Mouse (Mus musculus) liver, embryonic 16.5 days (tissue): ENCODE measurements around the gene Slc39a13. TPM values are rescaled to one million over a fixed set of nuclear protein-coding genes. Genes with fewer than 3 reads are reported as not detected.
A peak's percentile ranks its signal among the peaks of the same experiment; 100 is the strongest.

Source experiments
- ATAC-seq: fragments of 200-750 bp; cut with Nextera tagmentation; 2 replicates; pipeline ENCODE4 v1.8.0; 2017; ENCODE audit warnings: low read depth, mild to moderate bottlenecking, moderate number of reproducible peaks, moderate library complexity
- H3K27ac ChIP-seq: fragments of 300-500 bp; sonication (generic); 2 replicates; pipeline ENCODE4 v1.5.1; 2014; ENCODE audit warnings: mild to moderate bottlenecking, low read length
- H3K27me3 ChIP-seq: fragments of 300-500 bp; sonication (generic); 2 replicates; pipeline ENCODE4 v1.6.1; 2014; ENCODE audit warnings: low read depth, low read length, mixed read lengths; ENCODE audit not compliant: control insufficient read depth, insufficient read depth
- H3K36me3 ChIP-seq: fragments of 300-500 bp; sonication (generic); 2 replicates; pipeline ENCODE4 v1.6.1; 2014; ENCODE audit warnings: mild to moderate bottlenecking; ENCODE audit not compliant: control insufficient read depth, insufficient read depth
- H3K4me1 ChIP-seq: fragments of 300-500 bp; sonication (generic); 2 replicates; pipeline ENCODE4 v1.6.1; 2014; ENCODE audit warnings: low read depth, low read length, mixed read lengths; ENCODE audit not compliant: control insufficient read depth
- H3K4me2 ChIP-seq: fragments of 300-500 bp; sonication (generic); 2 replicates; pipeline ENCODE4 v1.6.1; 2014; ENCODE audit warnings: low read depth, low read length, mixed read lengths
- H3K4me3 ChIP-seq: fragments of 300-500 bp; sonication (generic); 2 replicates; pipeline ENCODE4 v1.5.1; 2014; ENCODE audit warnings: low read depth, mild to moderate bottlenecking, low read length
- H3K9ac ChIP-seq: fragments of 300-500 bp; sonication (generic); 2 replicates; pipeline ENCODE4 v1.6.1; 2014; ENCODE audit warnings: low read depth, low read length
- H3K9me3 ChIP-seq: fragments of 300-500 bp; sonication (generic); replicated peaks from 2 replicates; pipeline ENCODE4 v1.6.1; 2016; ENCODE audit warnings: low read length; ENCODE audit not compliant: control insufficient read depth
- WGBS: fragments of 180-500 bp; shearing (Covaris S2); extraction: QIAGEN DNeasy Blood & Tissue Kit; methylation state at CpG from one replicate; pipeline ENCODE4 v1.1.7; 2014; ENCODE audit not compliant: insufficient replicate concordance; 5-methylcytosine and 5-hydroxymethylcytosine counted together
- polyA plus RNA-seq: library from polyadenylated mRNA; unstranded; fragments of >200 nt; fragmentation: Nextera tagmentation; extraction: Ambion mirVana; gene quantifications from 2 replicates; pipeline ENCODE4 v1.2.1, GENCODE M21; 2015

Gene Slc39a13
- 10.4 and 12.2 TPM in 2 replicates for polyA plus RNA-seq

GRCm38 (mm10) chr2:91070076-91070800 lies at the start of gene Slc39a13:
Slc39a13 (minus strand) TSS chr2:91070417.
- Histone ChIP-seq H3K9ac (peak within 1 kb of the TSS; percentile 79), H3K9me3 (no peaks in the 10 kb centered on the region), H3K4me2 (peak within 1 kb of the TSS; percentile 94), H3K4me1 (peaks cover 24% of the 10 kb centered on the region), H3K4me3 (peak within 1 kb of the TSS; percentile 80), H3K27me3 (no peaks in the 10 kb centered on the region), H3K36me3 (no peaks in the 10 kb centered on the region), H3K27ac (peak within 1 kb of the TSS; percentile 80)
- under 1% methylated on average over 69 of the region's 69 CpGs for WGBS
- peak; percentile 95 for ATAC-seq

GRCm38 (mm10) chr2:91119551-91119950 lies 49.3 kb upstream of the Slc39a13 start:
- Histone ChIP-seq H3K4me1 (peaks cover 3% of the 10 kb centered on the region; the same call in 1 of the 2 replicates), H3K9ac (no peak overlapping the region), H3K27ac (no peak overlapping the region), H3K27me3 (no peaks in the 10 kb centered on the region), H3K4me2 (no peak overlapping the region), H3K9me3 (no peaks in the 10 kb centered on the region), H3K36me3 (no peaks in the 10 kb centered on the region), H3K4me3 (no peak overlapping the region)
- WGBS, result 59% methylated on average over 6 of the region's 6 CpGs
- ATAC-seq, result no peak

- no peaks in the 10 kb centered on the region for H3K36me3 ChIP-seq
- no peak overlapping the region for H3K4me2 ChIP-seq
- H3K9me3 ChIP-seq, result no peaks in the 10 kb centered on the region
- H3K27me3 ChIP-seq, result no peaks in the 10 kb centered on the region
- ATAC-seq, result no peak
- 80% methylated on average over 19 of the region's 19 CpGs for WGBS
- no peak overlapping the region for H3K27ac ChIP-seq
- H3K9ac ChIP-seq, result no peak overlapping the region
- no peak overlapping the region for H3K4me3 ChIP-seq
- H3K4me1 ChIP-seq, result peaks cover 6% of the 10 kb centered on the region
These were observed 48.8 kb upstream of the Slc39a13 start for GRCm38 (mm10) chr2:91119061-91119460.

GRCm38 (mm10) chr2:91118647-91119046 lies 48.4 kb upstream of the Slc39a13 start:
- no peak overlapping the region for H3K27ac ChIP-seq

GRCm38 (mm10) chr2:91117585-91118275 lies 47.5 kb upstream of the Slc39a13 start, which contains the start of gene Mybpc3:
Mybpc3 (plus strand) TSS chr2:91118144.
- no peak within 1 kb of the TSS for H3K4me3 ChIP-seq
- no peaks in the 10 kb centered on the region for H3K27me3 ChIP-seq
- no peak within 1 kb of the TSS for H3K4me2 ChIP-seq
- 61% methylated on average over 11 of the region's 11 CpGs for WGBS
- no peaks in the 10 kb centered on the region for H3K36me3 ChIP-seq
- peaks cover 12% of the 10 kb centered on the region for H3K4me1 ChIP-seq
- no peak for ATAC-seq
- no peak within 1 kb of the TSS for H3K27ac ChIP-seq
- H3K9me3 ChIP-seq, result no peaks in the 10 kb centered on the region
- H3K9ac ChIP-seq, result no peak within 1 kb of the TSS

More at GRCm38 (mm10) chr2:91118647-91119046, 48.4 kb upstream of the Slc39a13 start:
- no peak for ATAC-seq
- H3K4me3 ChIP-seq, result no peak overlapping the region
- WGBS, result 40% methylated on average over 1 of the region's 1 CpGs
- H3K27me3 ChIP-seq, result no peaks in the 10 kb centered on the region
- no peak overlapping the region for H3K4me2 ChIP-seq
- peaks cover 9% of the 10 kb centered on the region for H3K4me1 ChIP-seq
- H3K9me3 ChIP-seq, result no peaks in the 10 kb centered on the region
- H3K9ac ChIP-seq, result no peak overlapping the region
- no peaks in the 10 kb centered on the region for H3K36me3 ChIP-seq

GRCm38 (mm10) chr2:91116842-91117241 lies 46.6 kb upstream of the Slc39a13 start:
- Histone ChIP-seq H3K27me3 (no peaks in the 10 kb centered on the region), H3K9ac (no peak overlapping the region), H3K36me3 (no peaks in the 10 kb centered on the region), H3K27ac (no peak overlapping the region), H3K4me3 (no peak overlapping the region), H3K4me2 (no peak overlapping the region), H3K9me3 (no peaks in the 10 kb centered on the region), H3K4me1 (peaks cover 18% of the 10 kb centered on the region)
- no peak for ATAC-seq
- WGBS, result 61% methylated on average over 5 of the region's 5 CpGs

- Histone ChIP-seq H3K4me2 (peak overlapping the region; percentile 58), H3K27ac (no peak overlapping the region), H3K36me3 (no peaks in the 10 kb centered on the region), H3K4me3 (peak overlapping the region; percentile 43), H3K9ac (0 out of 2 replicates have a peak overlapping the region, but pooled peaks have one; percentile 24), H3K4me1 (peaks cover 18% of the 10 kb centered on the region), H3K9me3 (no peaks in the 10 kb centered on the region), H3K27me3 (no peaks in the 10 kb centered on the region)
- WGBS, result 71% methylated on average over 12 of the region's 12 CpGs
- ATAC-seq, result no peak
These were observed 45.4 kb upstream of the Slc39a13 start for GRCm38 (mm10) chr2:91115578-91115970.

GRCm38 (mm10) chr2:91114781-91115577 lies 44.8 kb upstream of the Slc39a13 start:
- Histone ChIP-seq H3K9me3 (no peaks in the 10 kb centered on the region), H3K4me1 (peaks cover 18% of the 10 kb centered on the region), H3K4me2 (peak overlapping the region; percentile 58), H3K27ac (no peak overlapping the region), H3K4me3 (peak overlapping the region; percentile 43), H3K27me3 (no peaks in the 10 kb centered on the region), H3K9ac (0 out of 2 replicates have a peak overlapping the region, but pooled peaks have one; percentile 24), H3K36me3 (no peaks in the 10 kb centered on the region)
- ATAC-seq, result peak; percentile 56
- 56% methylated on average over 42 of the region's 42 CpGs for WGBS
